Mouse (Mus musculus) intestine, embryonic 15.5 days (tissue): Measurements from ENCODE around the gene Slc38a3. TPM values are rescaled to one million over a fixed set of nuclear protein-coding genes. Genes with fewer than 3 reads are reported as not detected.

Experiments
- ATAC-seq: fragments of 200-750 bp; cut with Nextera tagmentation; 2 replicates; pipeline ENCODE4 v1.8.0; 2017; ENCODE audit warnings: moderate TSS enrichment, moderate library complexity
- H3K27ac ChIP-seq: fragments of 300-500 bp; sonication (generic); 2 replicates; pipeline ENCODE4 v1.5.1; 2015; ENCODE audit warnings: mild to moderate bottlenecking, inconsistent platforms
- H3K27me3 ChIP-seq: fragments of 300-500 bp; sonication (generic); replicated peaks from 2 replicates; pipeline ENCODE4 v1.6.1; 2015; ENCODE audit warnings: inconsistent platforms
- H3K36me3 ChIP-seq: fragments of 300-500 bp; sonication (generic); 2 replicates; pipeline ENCODE4 v1.6.1; 2015; ENCODE audit warnings: inconsistent platforms
- H3K4me1 ChIP-seq: fragments of 300-500 bp; sonication (generic); replicated peaks from 2 replicates; pipeline ENCODE4 v1.6.1; 2015; ENCODE audit warnings: inconsistent platforms
- H3K4me2 ChIP-seq: fragments of 300-500 bp; sonication (generic); replicated peaks from 2 replicates; pipeline ENCODE4 v1.6.1; 2015; ENCODE audit warnings: mild to moderate bottlenecking, inconsistent platforms
- H3K4me3 ChIP-seq: fragments of 300-500 bp; sonication (generic); replicated peaks from 2 replicates; pipeline ENCODE4 v1.5.1; 2015; ENCODE audit warnings: inconsistent platforms
- H3K9ac ChIP-seq: fragments of 300-500 bp; sonication (generic); 2 replicates; pipeline ENCODE4 v1.6.1; 2015; ENCODE audit warnings: inconsistent platforms
- H3K9me3 ChIP-seq: fragments of 300-500 bp; sonication (generic); 2 replicates; pipeline ENCODE4 v1.6.1; 2016; ENCODE audit warnings: inconsistent platforms
- WGBS: fragments of 180-500 bp; shearing (Covaris S2); methylation state at CpG from one replicate; pipeline ENCODE4 v1.1.7; 2015; 5-methylcytosine and 5-hydroxymethylcytosine counted together
- polyA plus RNA-seq: library from polyadenylated mRNA; unstranded; fragments of >200 nt; fragmentation: Nextera tagmentation; extraction: Ambion mirVana; gene quantifications from 2 replicates; pipeline ENCODE4 v1.2.1, GENCODE M21; 2015

The Slc38a3 gene
- polyA plus RNA-seq, 1 experiment from 2014 or later = 8.4 TPM

- Histone ChIP-seq H3K4me2 (no peak overlapping the region), H3K4me1 (peaks cover 2% of the 10 kb centered on the region; the same call in 1 of the 2 replicates), H3K36me3 (no peaks in the 10 kb centered on the region), H3K27me3 (no peaks in the 10 kb centered on the region), H3K9ac (no peak overlapping the region), H3K27ac (no peak overlapping the region), H3K9me3 (no peaks in the 10 kb centered on the region), H3K4me3 (no peak overlapping the region)
- WGBS = 86% methylated on average over 5 of the region's 5 CpGs
- no peak for ATAC-seq
These were observed 12.2 kb downstream of the Slc38a3 start for GRCm38 (mm10) chr9:107657144-107657543.

GRCm38 (mm10) chr9:107654585-107654984 lies 14.7 kb downstream of the Slc38a3 start:
- ATAC-seq = peak; percentile 55
- WGBS = 60% methylated on average over 4 of the region's 4 CpGs

GRCm38 (mm10) chr9:107653474-107653873 lies 15.9 kb downstream of the Slc38a3 start:
- Histone ChIP-seq H3K4me3 (no peak overlapping the region), H3K4me2 (no peak overlapping the region), H3K27ac (no peak overlapping the region), H3K36me3 (no peaks in the 10 kb centered on the region), H3K27me3 (no peaks in the 10 kb centered on the region), H3K9ac (no peak overlapping the region), H3K9me3 (no peaks in the 10 kb centered on the region), H3K4me1 (peaks cover 4% of the 10 kb centered on the region)
- 62% methylated on average over 2 of the region's 2 CpGs for WGBS
- no peak for ATAC-seq

More at GRCm38 (mm10) chr9:107654585-107654984, 14.7 kb downstream of the Slc38a3 start:
- H3K4me2 ChIP-seq = no peak overlapping the region
- no peak overlapping the region for H3K4me3 ChIP-seq
- H3K4me1 ChIP-seq = peaks cover 4% of the 10 kb centered on the region
- H3K27ac ChIP-seq = no peak overlapping the region
- no peaks in the 10 kb centered on the region for H3K9me3 ChIP-seq
- no peak overlapping the region for H3K9ac ChIP-seq
- H3K36me3 ChIP-seq = no peaks in the 10 kb centered on the region
- no peaks in the 10 kb centered on the region for H3K27me3 ChIP-seq

GRCm38 (mm10) chr9:107650708-107651481 lies 18.4 kb downstream of the Slc38a3 start:
- Histone ChIP-seq H3K4me1 (peaks cover 4% of the 10 kb centered on the region), H3K27me3 (no peaks in the 10 kb centered on the region), H3K9me3 (no peaks in the 10 kb centered on the region), H3K36me3 (no peaks in the 10 kb centered on the region), H3K4me2 (no peak overlapping the region), H3K4me3 (no peak overlapping the region), H3K27ac (no peak overlapping the region), H3K9ac (no peak overlapping the region)
- no peak for ATAC-seq
- 28% methylated on average over 12 of the region's 12 CpGs for WGBS

GRCm38 (mm10) chr9:107650225-107650624 lies 19.1 kb downstream of the Slc38a3 start:
- no peaks in the 10 kb centered on the region for H3K27me3 ChIP-seq
- no peak overlapping the region for H3K4me2 ChIP-seq
- no peak for ATAC-seq
- H3K36me3 ChIP-seq = no peaks in the 10 kb centered on the region
- WGBS = 73% methylated on average over 7 of the region's 7 CpGs
- H3K4me3 ChIP-seq = no peak overlapping the region
- H3K27ac ChIP-seq = no peak overlapping the region
- H3K9me3 ChIP-seq = no peaks in the 10 kb centered on the region
- H3K9ac ChIP-seq = no peak overlapping the region
- H3K4me1 ChIP-seq = peaks cover 3% of the 10 kb centered on the region

- H3K4me3 ChIP-seq = no peak overlapping the region
- H3K27ac ChIP-seq = no peak overlapping the region
- H3K4me1 ChIP-seq = peaks cover 5% of the 10 kb centered on the region
- H3K9me3 ChIP-seq = no peaks in the 10 kb centered on the region
- no peak for ATAC-seq
- H3K27me3 ChIP-seq = no peaks in the 10 kb centered on the region
- 52% methylated on average over 3 of the region's 3 CpGs for WGBS
- H3K9ac ChIP-seq = no peak overlapping the region
- no peaks in the 10 kb centered on the region for H3K36me3 ChIP-seq
- no peak overlapping the region for H3K4me2 ChIP-seq
These were observed 20.6 kb downstream of the Slc38a3 start for GRCm38 (mm10) chr9:107648767-107649166.

GRCm38 (mm10) chr9:107646975-107647374 lies 22.4 kb downstream of the Slc38a3 start:
- peaks cover 5% of the 10 kb centered on the region; the same call in 1 of the 2 replicates for H3K4me1 ChIP-seq
- no peak overlapping the region for H3K27ac ChIP-seq
- H3K9me3 ChIP-seq = no peaks in the 10 kb centered on the region
- H3K4me3 ChIP-seq = no peak overlapping the region
- 81% methylated on average over 6 of the region's 6 CpGs for WGBS
- no peaks in the 10 kb centered on the region for H3K36me3 ChIP-seq
- ATAC-seq = no peak
- no peaks in the 10 kb centered on the region for H3K27me3 ChIP-seq
- no peak overlapping the region for H3K9ac ChIP-seq
- H3K4me2 ChIP-seq = no peak overlapping the region

- H3K9me3 ChIP-seq = no peaks in the 10 kb centered on the region
- H3K4me3 ChIP-seq = no peak overlapping the region
- H3K27me3 ChIP-seq = no peaks in the 10 kb centered on the region
- H3K36me3 ChIP-seq = no peaks in the 10 kb centered on the region
- ATAC-seq = peak; percentile 72
- H3K9ac ChIP-seq = no peak overlapping the region
- WGBS = 13% methylated on average over 5 of the region's 5 CpGs
- H3K4me2 ChIP-seq = 0 out of 2 replicates have a peak overlapping the region, but pooled peaks have one; percentile 69
- H3K4me1 ChIP-seq = peaks cover 5% of the 10 kb centered on the region; the same call in 1 of the 2 replicates
- no peak overlapping the region for H3K27ac ChIP-seq
These were observed 23.8 kb downstream of the Slc38a3 start for GRCm38 (mm10) chr9:107645577-107645976.

GRCm38 (mm10) chr9:107645153-107645510 lies 24.2 kb downstream of the Slc38a3 start:
- 34% methylated on average over 7 of the region's 7 CpGs for WGBS
- H3K9ac ChIP-seq = peak overlapping the region; percentile 42

GRCm38 (mm10) chr9:107644495-107645152 lies 24.7 kb downstream of the Slc38a3 start:
- Histone ChIP-seq H3K9ac (peak overlapping the region; percentile 42), H3K27me3 (no peaks in the 10 kb centered on the region), H3K36me3 (no peaks in the 10 kb centered on the region), H3K4me1 (0 out of 2 replicates have a peak, but pooled peaks cover 3% of the 10 kb centered on the region), H3K4me2 (peak overlapping the region; percentile 69), H3K4me3 (peak overlapping the region; percentile 32), H3K27ac (0 out of 2 replicates have a peak overlapping the region, but pooled peaks have one; percentile 6), H3K9me3 (no peaks in the 10 kb centered on the region)
- WGBS = 4% methylated on average over 35 of the region's 35 CpGs
- ATAC-seq = peak; percentile 81

More at GRCm38 (mm10) chr9:107645153-107645510, 24.2 kb downstream of the Slc38a3 start:
- Histone ChIP-seq H3K27ac (no peak overlapping the region), H3K4me3 (peak overlapping the region; percentile 32; the same call in 1 of the 2 replicates), H3K4me2 (peak overlapping the region; percentile 69), H3K9me3 (no peaks in the 10 kb centered on the region), H3K36me3 (no peaks in the 10 kb centered on the region), H3K27me3 (no peaks in the 10 kb centered on the region), H3K4me1 (0 out of 2 replicates have a peak, but pooled peaks cover 3% of the 10 kb centered on the region)
- peak; percentile 63 for ATAC-seq

GRCm38 (mm10) chr9:107643544-107644214 lies 25.7 kb downstream of the Slc38a3 start:
- H3K36me3 ChIP-seq = no peaks in the 10 kb centered on the region
- no peak for ATAC-seq
- no peak overlapping the region for H3K4me3 ChIP-seq
- no peaks in the 10 kb centered on the region for H3K9me3 ChIP-seq
- 93% methylated on average over 13 of the region's 13 CpGs for WGBS
- H3K4me2 ChIP-seq = no peak overlapping the region
- H3K27me3 ChIP-seq = no peaks in the 10 kb centered on the region
- H3K9ac ChIP-seq = no peak overlapping the region
- H3K27ac ChIP-seq = no peak overlapping the region
- 0 out of 2 replicates have a peak, but pooled peaks cover 3% of the 10 kb centered on the region for H3K4me1 ChIP-seq

- no peaks in the 10 kb centered on the region for H3K9me3 ChIP-seq
- no peaks in the 10 kb centered on the region for H3K36me3 ChIP-seq
- no peaks in the 10 kb centered on the region for H3K27me3 ChIP-seq
- H3K9ac ChIP-seq = no peak overlapping the region
- WGBS = 59% methylated on average over 8 of the region's 8 CpGs
- H3K4me2 ChIP-seq = no peak overlapping the region
- no peak for ATAC-seq
- H3K4me1 ChIP-seq = 0 out of 2 replicates have a peak, but pooled peaks cover 6% of the 10 kb centered on the region
- H3K4me3 ChIP-seq = no peak overlapping the region
- H3K27ac ChIP-seq = 0 out of 2 replicates have a peak overlapping the region, but pooled peaks have one; percentile 13
These were observed 27.7 kb downstream of the Slc38a3 start for GRCm38 (mm10) chr9:107641666-107642065.
